Mouse (Mus musculus) limb, embryonic 14.5 days (tissue): Measurements from ENCODE around the gene Ppfia3. TPM values are rescaled to one million over a fixed set of nuclear protein-coding genes. Genes with fewer than 3 reads are reported as not detected.

ENCODE experiments used
- ATAC-seq: fragments of 200-750 bp; cut with Nextera tagmentation; 2 replicates; pipeline ENCODE4 v1.8.0; 2017; ENCODE audit warnings: low read depth, moderate number of reproducible peaks, moderate TSS enrichment; ENCODE audit not compliant: low FRiP score
- DNase-seq: peaks from one replicate; pipeline ENCODE4 v3.0.0-alpha.2; 2015; ENCODE audit warnings: low spot score
- H3K27ac ChIP-seq: fragments of 300-500 bp; sonication (generic); replicated peaks from 2 replicates; pipeline ENCODE4 v1.5.1; 2014; ENCODE audit warnings: low read depth, mild to moderate bottlenecking, low read length, moderate library complexity, mixed read lengths
- H3K27me3 ChIP-seq: fragments of 300-500 bp; sonication (generic); 2 replicates; pipeline ENCODE4 v1.6.1; 2014; ENCODE audit warnings: low read length, mixed read lengths; ENCODE audit not compliant: control insufficient read depth, insufficient read depth
- H3K36me3 ChIP-seq: fragments of 300-500 bp; sonication (generic); 2 replicates; pipeline ENCODE4 v1.6.1; 2014; ENCODE audit warnings: mild to moderate bottlenecking, low read length, moderate library complexity, mixed read lengths; ENCODE audit not compliant: control insufficient read depth, insufficient read depth
- H3K4me1 ChIP-seq: fragments of 300-500 bp; sonication (generic); 2 replicates; pipeline ENCODE4 v1.6.1; 2014; ENCODE audit warnings: antibody characterized with exemption, low read length, mixed read lengths; ENCODE audit not compliant: control insufficient read depth, insufficient read depth
- H3K4me2 ChIP-seq: fragments of 300-500 bp; sonication (generic); replicated peaks from 2 replicates; pipeline ENCODE4 v1.6.1; 2014; ENCODE audit warnings: low read depth, mild to moderate bottlenecking, low read length, moderate library complexity; ENCODE audit not compliant: severe bottlenecking
- H3K4me3 ChIP-seq: fragments of 300-500 bp; sonication (generic); replicated peaks from 2 replicates; pipeline ENCODE4 v1.5.1; 2014; ENCODE audit warnings: low read length
- H3K9ac ChIP-seq: fragments of 300-500 bp; sonication (generic); 2 replicates; pipeline ENCODE4 v1.6.1; 2014; ENCODE audit warnings: mild to moderate bottlenecking, low read depth, low read length, moderate library complexity; ENCODE audit not compliant: severe bottlenecking
- H3K9me3 ChIP-seq: fragments of 300-500 bp; sonication (generic); 2 replicates; pipeline ENCODE4 v1.6.1; 2016; ENCODE audit warnings: low read length; ENCODE audit not compliant: control insufficient read depth
- POLR2A ChIP-seq: fragments of 200-500 bp; IDR thresholded peaks from 2 replicates; pipeline ENCODE4 v1.8.0; 2012; ENCODE audit warnings: inconsistent platforms, mild to moderate bottlenecking, moderate library complexity, borderline replicate concordance; ENCODE audit not compliant: insufficient read depth, insufficient read length; ENCODE audit errors: extremely low read depth
- WGBS: fragments of 180-500 bp; shearing (Covaris S2); extraction: QIAGEN DNeasy Blood & Tissue Kit; methylation state at CpG from one replicate; pipeline ENCODE4 v1.1.7; 2014; 5-methylcytosine and 5-hydroxymethylcytosine counted together
- polyA plus RNA-seq, 2 experiments: library from polyadenylated mRNA; depleted of rRNA in 1 of 2; stranded (reverse) in 1 of 2; unstranded in 1 of 2; fragments of >200 nt; fragmentation: Nextera tagmentation in 1 of 2; extraction: Ambion mirVana in 1 of 2; gene quantifications; 2 replicates each; pipeline versions ENCODE4 v1.2.1 to v1.2.3; 2012 to 2014

Ppfia3 gene
- polyA plus RNA-seq, 2 experiments = 9.0 to 12.3 TPM

- H3K4me1 ChIP-seq = peaks cover 32% of the 10 kb centered on the region
- under 1% methylated on average over 11 of the region's 11 CpGs for WGBS
- H3K27ac ChIP-seq = 0 out of 2 replicates have a peak overlapping the region, but pooled peaks have one; percentile 43
- TF ChIP-seq POLR2A = no peak
- H3K9me3 ChIP-seq = no peaks in the 10 kb centered on the region
- no peaks in the 10 kb centered on the region for H3K27me3 ChIP-seq
- H3K4me3 ChIP-seq = peak overlapping the region; percentile 40
- DNase-seq (peak; percentile 81), ATAC-seq (0 out of 2 replicates have a peak, but pooled peaks have one; percentile 16)
- H3K36me3 ChIP-seq = no peaks in the 10 kb centered on the region
- H3K4me2 ChIP-seq = peak overlapping the region; percentile 68
- peak overlapping the region; percentile 44; the same call in 1 of the 2 replicates for H3K9ac ChIP-seq
Observed at GRCm38 (mm10) chr7:45340669-45341068, 26.1 kb downstream of the Ppfia3 start.

GRCm38 (mm10) chr7:45340066-45340442 is 26.8 kb downstream of the Ppfia3 start:
- under 1% methylated on average over 11 of the region's 11 CpGs for WGBS
- Histone ChIP-seq H3K4me3 (peak overlapping the region; percentile 40), H3K36me3 (no peaks in the 10 kb centered on the region), H3K9me3 (no peaks in the 10 kb centered on the region), H3K4me1 (peaks cover 32% of the 10 kb centered on the region), H3K4me2 (peak overlapping the region; percentile 68), H3K27me3 (no peaks in the 10 kb centered on the region), H3K9ac (peak overlapping the region; percentile 44), H3K27ac (0 out of 2 replicates have a peak overlapping the region, but pooled peaks have one; percentile 43)
- TF ChIP-seq POLR2A = no peak
- DNase-seq (no peak), ATAC-seq (no peak)

- TF ChIP-seq POLR2A = peak; percentile 49; the same call in 1 of the 2 replicates
- peak overlapping the region; percentile 40 for H3K4me3 ChIP-seq
- no peaks in the 10 kb centered on the region for H3K9me3 ChIP-seq
- peak overlapping the region; percentile 44 for H3K9ac ChIP-seq
- no peak overlapping the region; the same call in 1 of the 2 replicates for H3K27ac ChIP-seq
- H3K4me2 ChIP-seq = peak overlapping the region; percentile 68
- H3K4me1 ChIP-seq = peaks cover 37% of the 10 kb centered on the region
- no peaks in the 10 kb centered on the region for H3K27me3 ChIP-seq
- ATAC-seq (peak; percentile 78), DNase-seq (peak; percentile 82)
- H3K36me3 ChIP-seq = no peaks in the 10 kb centered on the region
- WGBS = under 1% methylated on average over 34 of the region's 39 CpGs
Observed at GRCm38 (mm10) chr7:45339410-45340065, 27.3 kb downstream of the Ppfia3 start.

GRCm38 (mm10) chr7:45338161-45338911 is 28.5 kb downstream of the Ppfia3 start:
- Histone ChIP-seq H3K4me2 (peak overlapping the region; percentile 68), H3K9ac (no peak overlapping the region), H3K36me3 (no peaks in the 10 kb centered on the region), H3K9me3 (no peaks in the 10 kb centered on the region), H3K27me3 (no peaks in the 10 kb centered on the region), H3K4me3 (peak overlapping the region; percentile 40), H3K4me1 (peaks cover 42% of the 10 kb centered on the region), H3K27ac (no peak overlapping the region)
- no peak for TF ChIP-seq POLR2A
- DNase-seq (peak; percentile 31), ATAC-seq (no peak)
- 3% methylated on average over 13 of the region's 14 CpGs for WGBS

GRCm38 (mm10) chr7:45337469-45337868 is 29.4 kb downstream of the Ppfia3 start:
- Histone ChIP-seq H3K36me3 (no peaks in the 10 kb centered on the region), H3K27ac (no peak overlapping the region), H3K27me3 (no peaks in the 10 kb centered on the region), H3K4me1 (peaks cover 48% of the 10 kb centered on the region), H3K9me3 (no peaks in the 10 kb centered on the region), H3K4me2 (no peak overlapping the region), H3K4me3 (no peak overlapping the region), H3K9ac (no peak overlapping the region)
- ATAC-seq (no peak), DNase-seq (no peak)
- TF ChIP-seq POLR2A = no peak
- 27% methylated on average over 4 of the region's 4 CpGs for WGBS
